14 mouse cellular contexts compared by ENCODE assay signal in the genomic region with DNA sequence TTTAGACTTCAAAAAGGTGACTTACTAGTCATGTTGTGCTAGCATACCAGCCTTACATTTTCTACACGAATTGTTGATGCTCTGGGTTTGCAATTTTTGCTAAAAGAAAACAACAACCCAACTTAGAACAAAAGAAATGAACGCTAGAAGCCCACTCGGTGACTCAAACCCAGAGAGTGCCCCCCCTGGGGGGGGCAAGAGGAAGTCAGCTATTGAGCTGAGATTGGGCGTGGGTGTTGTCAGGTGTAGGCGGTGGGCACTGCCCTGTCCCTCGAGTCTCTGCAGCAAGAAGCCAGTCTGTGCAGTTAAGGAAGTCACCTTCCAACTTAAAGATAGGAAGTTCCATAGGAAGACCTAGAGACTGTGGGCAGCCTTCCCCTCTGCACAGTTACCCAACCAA. TPM values are rescaled to one million over a fixed set of nuclear protein-coding genes. Genes with fewer than 3 reads are reported as not detected.
DNase-seq lines count a peak whose midpoint lies in the region; ATAC-seq and TF ChIP-seq lines count a peak whose summit lies in the region.
"Had no signal": no experiment of that assay in that cellular context is flagged by ENCODE, and none has a peak within 500 bp of the region (broad histone marks: within the 10 kb centered on the region; RNA-seq: fewer than 3 reads in every experiment).

No protein-coding gene starts in this region.

- no peak for TF ChIP-seq CTCF in lung, embryonic 14.5 days (IDR thresholded peaks at IDR 0.05; ENCODE audit: low read depth)
- no peak for TF ChIP-seq CTCF in cerebellum, adult 2 months (IDR thresholded peaks at IDR 0.05; ENCODE audit: borderline replicate concordance, insufficient read depth, low read depth, low read length)

- H3K27me3 ChIP-seq in forebrain, embryonic 12.5 days = peaks cover 78% of the 10 kb centered on the region
- H3K27me3 ChIP-seq in forebrain, embryonic 14.5 days (replicated peaks; ENCODE audit: control insufficient read depth, insufficient read depth, low read length) = peaks cover 22% of the 10 kb centered on the region
- H3K27me3 ChIP-seq in lung, embryonic 14.5 days (ENCODE audit: insufficient read depth, low read length) = peaks cover 59% of the 10 kb centered on the region
- H3K27me3 ChIP-seq in hindbrain, embryonic 13.5 days = peaks cover 74% of the 10 kb centered on the region
- peaks cover 13% of the 10 kb centered on the region for H3K27me3 ChIP-seq in neural tube, embryonic 14.5 days (ENCODE audit: control insufficient read depth, insufficient read depth, low read length)
- no peaks in the 10 kb centered on the region for H3K27me3 ChIP-seq in cerebellum, adult 2 months (ENCODE audit: control insufficient read depth, insufficient read depth, low read length)

- H3K27ac ChIP-seq in forebrain, embryonic 12.5 days = no peak overlapping the region
- no peak overlapping the region for H3K27ac ChIP-seq in forebrain, embryonic 14.5 days (ENCODE audit: low read depth, low read length)
- H3K27ac ChIP-seq in lung, embryonic 14.5 days (ENCODE audit: low read depth) = no peak overlapping the region
- H3K27ac ChIP-seq in hindbrain, embryonic 13.5 days = peak overlapping the region; percentile 84; the same call in 1 of the 2 replicates
- peak overlapping the region; percentile 71; the same call in 1 of the 2 replicates for H3K27ac ChIP-seq in neural tube, embryonic 14.5 days (ENCODE audit: low read depth, low read length)
- no peak overlapping the region for H3K27ac ChIP-seq in cerebellum, adult 2 months (ENCODE audit: insufficient read depth, low read length)
- H3K27ac ChIP-seq: lung, embryonic 15.5 days; midbrain, embryonic 12.5 days had no signal

- no peak overlapping the region for H3K9ac ChIP-seq in forebrain, embryonic 12.5 days
- H3K9ac ChIP-seq in forebrain, embryonic 14.5 days (ENCODE audit: low read length) = no peak overlapping the region
- no peak overlapping the region for H3K9ac ChIP-seq in lung, embryonic 14.5 days
- H3K9ac ChIP-seq in hindbrain, embryonic 13.5 days = no peak overlapping the region
- H3K9ac ChIP-seq in neural tube, embryonic 14.5 days (replicated peaks; ENCODE audit: low read depth, low read length) = peak overlapping the region; percentile 64; the same call in 1 of the 2 replicates

- H3K9me3 ChIP-seq in forebrain, embryonic 12.5 days = no peaks in the 10 kb centered on the region
- no peaks in the 10 kb centered on the region for H3K9me3 ChIP-seq in forebrain, embryonic 14.5 days (replicated peaks; ENCODE audit: control insufficient read depth, low read length)
- H3K9me3 ChIP-seq in lung, embryonic 14.5 days (ENCODE audit: low read depth, low read length) = no peaks in the 10 kb centered on the region
- no peaks in the 10 kb centered on the region for H3K9me3 ChIP-seq in hindbrain, embryonic 13.5 days
- no peaks in the 10 kb centered on the region for H3K9me3 ChIP-seq in neural tube, embryonic 14.5 days (ENCODE audit: control insufficient read depth, low read length)
- H3K9me3 ChIP-seq: lung, embryonic 15.5 days; midbrain, embryonic 12.5 days had no signal

- TF ChIP-seq POLR2A in cerebellum, adult 2 months (IDR thresholded peaks at IDR 0.05; ENCODE audit: borderline replicate concordance, insufficient read depth, low read length) = no peak

- no peak overlapping the region for H3K4me3 ChIP-seq in forebrain, embryonic 12.5 days (replicated peaks)
- no peak overlapping the region for H3K4me3 ChIP-seq in forebrain, embryonic 14.5 days (ENCODE audit: low read depth, low read length)
- peak overlapping the region; percentile 61; the same call in 1 of the 2 replicates for H3K4me3 ChIP-seq in lung, embryonic 14.5 days (ENCODE audit: low read depth, low read length)
- peak overlapping the region; percentile 77 for H3K4me3 ChIP-seq in hindbrain, embryonic 13.5 days
- H3K4me3 ChIP-seq in neural tube, embryonic 14.5 days (ENCODE audit: low read depth, low read length) = peak overlapping the region; percentile 61; the same call in 1 of the 2 replicates
- no peak overlapping the region for H3K4me3 ChIP-seq in cerebellum, adult 2 months (replicated peaks; ENCODE audit: insufficient read depth, low read depth, low read length)

- peak overlapping the region; percentile 100; the same call in 1 of the 2 replicates for H3K4me2 ChIP-seq in forebrain, embryonic 12.5 days
- no peak overlapping the region for H3K4me2 ChIP-seq in forebrain, embryonic 14.5 days (ENCODE audit: low read length)
- H3K4me2 ChIP-seq in lung, embryonic 14.5 days = peak overlapping the region; percentile 100
- peak overlapping the region; percentile 94 for H3K4me2 ChIP-seq in hindbrain, embryonic 13.5 days
- peak overlapping the region; percentile 86; the same call in 1 of the 2 replicates for H3K4me2 ChIP-seq in neural tube, embryonic 14.5 days (ENCODE audit: low read depth, low read length)

- H3K4me1 ChIP-seq in forebrain, embryonic 12.5 days = peaks cover 23% of the 10 kb centered on the region
- H3K4me1 ChIP-seq in forebrain, embryonic 14.5 days (ENCODE audit: control insufficient read depth, insufficient read depth, low read length) = peaks cover 6% of the 10 kb centered on the region; the same call in 1 of the 2 replicates
- peaks cover 7% of the 10 kb centered on the region; the same call in 1 of the 2 replicates for H3K4me1 ChIP-seq in lung, embryonic 14.5 days (ENCODE audit: insufficient read depth)
- H3K4me1 ChIP-seq in hindbrain, embryonic 13.5 days (replicated peaks) = peaks cover 26% of the 10 kb centered on the region
- H3K4me1 ChIP-seq in neural tube, embryonic 14.5 days (ENCODE audit: control insufficient read depth, insufficient read depth, low read length) = peaks cover 10% of the 10 kb centered on the region; the same call in 1 of the 2 replicates
- no peaks in the 10 kb centered on the region for H3K4me1 ChIP-seq in cerebellum, adult 2 months (ENCODE audit: control insufficient read depth, insufficient read depth, low read length)

- no peak for DNase-seq in forebrain, embryonic 14.5 days (ENCODE audit: low spot score)
- DNase-seq in lung, embryonic 14.5 days = no peak
- no peak for DNase-seq in lung, postnatal 25 days (ENCODE audit: low spot score)
- no peak for DNase-seq in cerebellum, adult 2 months
- no peak for DNase-seq in lung, postnatal 14 days
- DNase-seq: adrenal gland, postnatal 25 days; cerebellum, adult 11 months; heart, postnatal 14 days; kidney, postnatal 14 days had no signal

- no peak for ATAC-seq in forebrain, embryonic 12.5 days (ENCODE audit: low FRiP score)
- ATAC-seq in forebrain, embryonic 14.5 days = no peak
- no peak for ATAC-seq in lung, embryonic 14.5 days (ENCODE audit: insufficient read depth)
- ATAC-seq in hindbrain, embryonic 13.5 days (ENCODE audit: low FRiP score) = no peak
- no peak for ATAC-seq in neural tube, embryonic 14.5 days (ENCODE audit: low read depth)

- no peaks in the 10 kb centered on the region for H3K36me3 ChIP-seq in forebrain, embryonic 12.5 days (replicated peaks)
- no peaks in the 10 kb centered on the region for H3K36me3 ChIP-seq in forebrain, embryonic 14.5 days (ENCODE audit: control insufficient read depth, insufficient read depth, low read length)
- no peaks in the 10 kb centered on the region for H3K36me3 ChIP-seq in lung, embryonic 14.5 days (ENCODE audit: insufficient read depth)
- H3K36me3 ChIP-seq in hindbrain, embryonic 13.5 days = peaks cover 5% of the 10 kb centered on the region; the same call in 1 of the 2 replicates
- no peaks in the 10 kb centered on the region for H3K36me3 ChIP-seq in neural tube, embryonic 14.5 days (ENCODE audit: control insufficient read depth, insufficient read depth, low read length)
- H3K36me3 ChIP-seq: lung, embryonic 15.5 days; midbrain, embryonic 12.5 days had no signal

- 54% methylated on average over 6 of the region's 6 CpGs for WGBS in forebrain, embryonic 12.5 days
- 57% methylated on average over 6 of the region's 6 CpGs for WGBS in forebrain, embryonic 14.5 days
- 44% methylated on average over 6 of the region's 6 CpGs for WGBS in lung, embryonic 14.5 days
- WGBS in hindbrain, embryonic 13.5 days = 35% methylated on average over 6 of the region's 6 CpGs
- 40% methylated on average over 6 of the region's 6 CpGs for WGBS in neural tube, embryonic 14.5 days
- WGBS in cerebellum, adult 2 months = 50% methylated on average over 6 of the region's 6 CpGs

RNA-seq across cellular contexts. Expression of gene Dlk2, which starts 0.6 kb away (rescaled TPM):
- 1.5 and 2.0 TPM in 2 replicates for polyA plus RNA-seq in forebrain, embryonic 12.5 days (2016; fragmentation: Nextera tagmentation; extraction: Ambion mirVana)
- polyA plus RNA-seq in forebrain, embryonic 14.5 days (2014; fragmentation: Nextera tagmentation; extraction: Ambion mirVana) = 5.2 and 6.4 TPM in 2 replicates
- polyA plus RNA-seq in lung, embryonic 14.5 days (2014; fragmentation: Nextera tagmentation; extraction: Ambion mirVana) = 0.38 and 0.46 TPM in 2 replicates
- polyA plus RNA-seq in hindbrain, embryonic 13.5 days (2015; fragmentation: Nextera tagmentation; extraction: Ambion mirVana) = 9.5 and 11.1 TPM in 2 replicates
- 13.8 and 18.8 TPM in 2 replicates for polyA plus RNA-seq in neural tube, embryonic 14.5 days (2014; fragmentation: Nextera tagmentation; extraction: Ambion mirVana)
- polyA plus RNA-seq in cerebellum, adult 2 months (2012; rRNA removed) = 8.8 and 9.0 TPM in 2 replicates

RNA-seq across cellular contexts. Expression of gene Tjap1, which starts 13.8 kb away (rescaled TPM):
- 56.0 and 58.4 TPM in 2 replicates for polyA plus RNA-seq in forebrain, embryonic 12.5 days (2016; fragmentation: Nextera tagmentation; extraction: Ambion mirVana)
- 22.8 and 23.9 TPM in 2 replicates for polyA plus RNA-seq in forebrain, embryonic 14.5 days (2014; fragmentation: Nextera tagmentation; extraction: Ambion mirVana)
- polyA plus RNA-seq in lung, embryonic 14.5 days (2014; fragmentation: Nextera tagmentation; extraction: Ambion mirVana) = 39.1 and 43.2 TPM in 2 replicates
- 28.6 and 33.8 TPM in 2 replicates for polyA plus RNA-seq in hindbrain, embryonic 13.5 days (2015; fragmentation: Nextera tagmentation; extraction: Ambion mirVana)
- polyA plus RNA-seq in neural tube, embryonic 14.5 days (2014; fragmentation: Nextera tagmentation; extraction: Ambion mirVana) = 21.8 and 24.7 TPM in 2 replicates
- polyA plus RNA-seq in cerebellum, adult 2 months (2012; rRNA removed) = 64.8 and 65.9 TPM in 2 replicates

RNA-seq across cellular contexts. Expression of gene Abcc10, which starts 31.6 kb away (rescaled TPM):
- 7.6 and 8.7 TPM in 2 replicates for polyA plus RNA-seq in forebrain, embryonic 12.5 days (2016; fragmentation: Nextera tagmentation; extraction: Ambion mirVana)
- 4.3 and 6.7 TPM in 2 replicates for polyA plus RNA-seq in forebrain, embryonic 14.5 days (2014; fragmentation: Nextera tagmentation; extraction: Ambion mirVana)
- 4.7 and 5.5 TPM in 2 replicates for polyA plus RNA-seq in lung, embryonic 14.5 days (2014; fragmentation: Nextera tagmentation; extraction: Ambion mirVana)
- 8.9 and 9.9 TPM in 2 replicates for polyA plus RNA-seq in hindbrain, embryonic 13.5 days (2015; fragmentation: Nextera tagmentation; extraction: Ambion mirVana)
- 9.3 and 9.9 TPM in 2 replicates for polyA plus RNA-seq in neural tube, embryonic 14.5 days (2014; fragmentation: Nextera tagmentation; extraction: Ambion mirVana)
- polyA plus RNA-seq in cerebellum, adult 2 months (2012; rRNA removed) = 17.2 and 18.6 TPM in 2 replicates

RNA-seq across cellular contexts. Expression of gene Lrrc73, which starts 43.3 kb away (rescaled TPM):
- 3.0 and 3.2 TPM in 2 replicates for polyA plus RNA-seq in forebrain, embryonic 12.5 days (2016; fragmentation: Nextera tagmentation; extraction: Ambion mirVana)
- 9.8 and 10.6 TPM in 2 replicates for polyA plus RNA-seq in forebrain, embryonic 14.5 days (2014; fragmentation: Nextera tagmentation; extraction: Ambion mirVana)
- polyA plus RNA-seq in lung, embryonic 14.5 days (2014; fragmentation: Nextera tagmentation; extraction: Ambion mirVana) = 0.54 and 0.76 TPM in 2 replicates
- 7.3 and 9.5 TPM in 2 replicates for polyA plus RNA-seq in hindbrain, embryonic 13.5 days (2015; fragmentation: Nextera tagmentation; extraction: Ambion mirVana)
- polyA plus RNA-seq in neural tube, embryonic 14.5 days (2014; fragmentation: Nextera tagmentation; extraction: Ambion mirVana) = 9.1 and 10.1 TPM in 2 replicates
- 26.8 and 28.1 TPM in 2 replicates for polyA plus RNA-seq in cerebellum, adult 2 months (2012; rRNA removed)

RNA-seq across cellular contexts. Expression of gene Yipf3, which starts 48.7 kb away (rescaled TPM):
- 58.9 and 61.6 TPM in 2 replicates for polyA plus RNA-seq in forebrain, embryonic 12.5 days (2016; fragmentation: Nextera tagmentation; extraction: Ambion mirVana)
- polyA plus RNA-seq in forebrain, embryonic 14.5 days (2014; fragmentation: Nextera tagmentation; extraction: Ambion mirVana) = 97.5 and 102 TPM in 2 replicates
- polyA plus RNA-seq in lung, embryonic 14.5 days (2014; fragmentation: Nextera tagmentation; extraction: Ambion mirVana) = 91.2 and 102 TPM in 2 replicates
- polyA plus RNA-seq in hindbrain, embryonic 13.5 days (2015; fragmentation: Nextera tagmentation; extraction: Ambion mirVana) = 87.5 and 90.8 TPM in 2 replicates
- polyA plus RNA-seq in neural tube, embryonic 14.5 days (2014; fragmentation: Nextera tagmentation; extraction: Ambion mirVana) = 91.5 and 101 TPM in 2 replicates
- polyA plus RNA-seq in cerebellum, adult 2 months (2012; rRNA removed) = 111 and 117 TPM in 2 replicates

Comparison
In these comparisons a context has a peak if more than half of its experiments do, and no peak if none do; other contexts are left out.
1. H3K27ac ChIP-seq: peak in hindbrain, embryonic 13.5 days (single experiment) and neural tube, embryonic 14.5 days (single experiment); none in forebrain, embryonic 12.5 days (single experiment), forebrain, embryonic 14.5 days (single experiment), lung, embryonic 14.5 days (single experiment) and cerebellum, adult 2 months (single experiment).
2. H3K4me3 ChIP-seq: peak in lung, embryonic 14.5 days (single experiment), hindbrain, embryonic 13.5 days (single experiment) and neural tube, embryonic 14.5 days (single experiment); none in forebrain, embryonic 12.5 days (single experiment), forebrain, embryonic 14.5 days (single experiment) and cerebellum, adult 2 months (single experiment).